Mouse (Mus musculus) 3T3-L1 (cell line): Measurements from ENCODE around the gene Cux1.
A peak's percentile ranks its signal among the peaks of the same experiment; 100 is the strongest.

Experiments used
- DNase-seq: peaks from one replicate; pipeline ENCODE4 v3.0.0-alpha.2; 2015; ENCODE audit warnings: low read depth, low spot score

The Cux1 gene

GRCm38 (mm10) chr5:136510609-136511008 is 56.7 kb downstream of the Cux1 start:
- no peak for DNase-seq

GRCm38 (mm10) chr5:136507629-136508028 is 59.7 kb downstream of the Cux1 start:
- DNase-seq = no peak

GRCm38 (mm10) chr5:136506262-136506661 is 61.0 kb downstream of the Cux1 start:
- DNase-seq = no peak

GRCm38 (mm10) chr5:136502491-136503086 is 64.7 kb downstream of the Cux1 start:
- DNase-seq = peak; percentile 37

- DNase-seq = peak; percentile 83
Measured at GRCm38 (mm10) chr5:136500307-136500871, 66.9 kb downstream of the Cux1 start.

- peak; percentile 26 for DNase-seq
Measured at GRCm38 (mm10) chr5:136499316-136499715, 68.0 kb downstream of the Cux1 start.

- DNase-seq = no peak
Measured at GRCm38 (mm10) chr5:136498741-136499140, 68.5 kb downstream of the Cux1 start.

- DNase-seq = no peak
Measured at GRCm38 (mm10) chr5:136497301-136497700, 70.0 kb downstream of the Cux1 start.

- DNase-seq = no peak
Measured at GRCm38 (mm10) chr5:136495581-136495980, 71.7 kb downstream of the Cux1 start.

GRCm38 (mm10) chr5:136494927-136495326 is 72.4 kb downstream of the Cux1 start:
- no peak for DNase-seq

GRCm38 (mm10) chr5:136494288-136494687 is 73.0 kb downstream of the Cux1 start:
- no peak for DNase-seq

GRCm38 (mm10) chr5:136489450-136489849 is 77.8 kb downstream of the Cux1 start:
- peak; percentile 73 for DNase-seq

GRCm38 (mm10) chr5:136488721-136489120 is 78.6 kb downstream of the Cux1 start:
- no peak for DNase-seq

GRCm38 (mm10) chr5:136488223-136488622 is 79.1 kb downstream of the Cux1 start:
- DNase-seq = no peak

- no peak for DNase-seq
Measured at GRCm38 (mm10) chr5:136487397-136488093, 79.7 kb downstream of the Cux1 start.

GRCm38 (mm10) chr5:136486401-136486800 is 80.9 kb downstream of the Cux1 start:
- DNase-seq = no peak

GRCm38 (mm10) chr5:136485397-136485796 is 81.9 kb downstream of the Cux1 start:
- DNase-seq = no peak

GRCm38 (mm10) chr5:136482434-136482833 is 84.9 kb downstream of the Cux1 start:
- DNase-seq = no peak

GRCm38 (mm10) chr5:136480541-136480940 is 86.7 kb downstream of the Cux1 start:
- peak; percentile 83 for DNase-seq

GRCm38 (mm10) chr5:136479801-136480200 is 87.5 kb downstream of the Cux1 start:
- DNase-seq = peak; percentile 52

- peak; percentile 58 for DNase-seq
Measured at GRCm38 (mm10) chr5:136479024-136479763, 88.1 kb downstream of the Cux1 start.

GRCm38 (mm10) chr5:136476272-136476671 is 91.0 kb downstream of the Cux1 start:
- DNase-seq = no peak
